Mouse (Mus musculus): ENCODE results near the gene Mknk2.

- no peak for TF ChIP-seq CTCF (IDR thresholded peaks at IDR 0.05; ENCODE audit: borderline replicate concordance, control insufficient read depth, extremely low read depth, insufficient read depth, low read length, poor library complexity)
- TF ChIP-seq POLR2A (IDR thresholded peaks at IDR 0.05; ENCODE audit: control insufficient read depth, extremely low read depth, insufficient read depth, low read length, poor library complexity) = no peak
These were observed 12.9 kb downstream of the Mknk2 start for GRCm38 (mm10) chr10:80665016-80665380.
